Comparison of ENCODE assay signal across 32 mouse cellular contexts in genomic region chr7:29995134-29995533, GRCm38 (mm10). TPM values are rescaled to one million over a fixed set of nuclear protein-coding genes. Genes with fewer than 3 reads are reported as not detected.
DNase-seq lines count a peak whose midpoint lies in the region; ATAC-seq and TF ChIP-seq lines count a peak whose summit lies in the region.
"Had no signal": no experiment of that assay in that cellular context is flagged by ENCODE, and none has a peak within 500 bp of the region (broad histone marks: within the 10 kb centered on the region; RNA-seq: fewer than 3 reads in every experiment).

No protein-coding gene starts in this region.

- no peak overlapping the region for H3K9ac ChIP-seq in midbrain, embryonic 11.5 days (ENCODE audit: low read length)
- H3K9ac ChIP-seq in midbrain, embryonic 16.5 days (ENCODE audit: low read depth, low read length), result no peak overlapping the region
- H3K9ac ChIP-seq in stomach, postnatal 0 days (ENCODE audit: low read length), result no peak overlapping the region
- H3K9ac ChIP-seq: embryonic facial prominence, embryonic 13.5 days; forebrain, embryonic 13.5 days; hindbrain, embryonic 14.5 days had no signal

- H3K27ac ChIP-seq in midbrain, embryonic 11.5 days (ENCODE audit: low read depth, low read length), result no peak overlapping the region
- no peak overlapping the region for H3K27ac ChIP-seq in midbrain, embryonic 16.5 days (ENCODE audit: low read length)
- no peak overlapping the region for H3K27ac ChIP-seq in stomach, postnatal 0 days (replicated peaks)
- H3K27ac ChIP-seq: embryonic facial prominence, embryonic 10.5 days; embryonic facial prominence, embryonic 13.5 days; forebrain, embryonic 10.5 days; forebrain, embryonic 13.5 days; heart, adult 2 months; heart, embryonic 10.5 days; hindbrain, embryonic 10.5 days; hindbrain, embryonic 14.5 days; hindbrain, postnatal 0 days had no signal

- no peak overlapping the region for H3K4me2 ChIP-seq in midbrain, embryonic 11.5 days
- no peak overlapping the region for H3K4me2 ChIP-seq in midbrain, embryonic 16.5 days (ENCODE audit: low read length)
- no peak overlapping the region for H3K4me2 ChIP-seq in stomach, postnatal 0 days (replicated peaks; ENCODE audit: low read depth)
- H3K4me2 ChIP-seq: embryonic facial prominence, embryonic 13.5 days; forebrain, embryonic 13.5 days; hindbrain, embryonic 14.5 days had no signal

- WGBS in midbrain, embryonic 11.5 days, result 93% methylated on average over 8 of the region's 8 CpGs
- WGBS in midbrain, embryonic 16.5 days, result 98% methylated on average over 8 of the region's 8 CpGs
- WGBS in stomach, postnatal 0 days, result 61% methylated on average over 8 of the region's 8 CpGs

- peaks cover 38% of the 10 kb centered on the region for H3K36me3 ChIP-seq in midbrain, embryonic 11.5 days (ENCODE audit: control insufficient read depth, insufficient read depth, low read length)
- peaks cover 30% of the 10 kb centered on the region for H3K36me3 ChIP-seq in midbrain, embryonic 16.5 days (ENCODE audit: control insufficient read depth, insufficient read depth, low read length)
- peaks cover 18% of the 10 kb centered on the region; the same call in 1 of the 2 replicates for H3K36me3 ChIP-seq in stomach, postnatal 0 days (ENCODE audit: control insufficient read depth, insufficient read depth, low read length)

- peak; percentile 28 for DNase-seq in midbrain, embryonic 11.5 days (ENCODE audit: low spot score, missing footprints)
- DNase-seq in NIH3T3 (ENCODE audit: low read depth), result peak; percentile 48
- no peak for DNase-seq in stomach, postnatal 0 days (ENCODE audit: low spot score)
- DNase-seq in cerebellum, postnatal 10 days, result no peak
- DNase-seq in embryo, embryonic 10 days (ENCODE audit: low spot score), result no peak
- DNase-seq: adrenal gland, adult 8-10 months; adrenal gland, postnatal 36 days; B cell, adult 2 months; cerebellum, adult 18-20 months; cerebellum, adult 9-10 months; cerebellum, postnatal 25 days; embryo, embryonic 11 days; gastrocnemius, postnatal 10 days; gastrocnemius, postnatal 36 days; heart, adult 2 months; heart, postnatal 10 days; heart, postnatal 36 days had no signal

- H3K27me3 ChIP-seq in midbrain, embryonic 11.5 days (ENCODE audit: control insufficient read depth, insufficient read depth, low read length), result no peaks in the 10 kb centered on the region
- no peaks in the 10 kb centered on the region for H3K27me3 ChIP-seq in midbrain, embryonic 16.5 days (ENCODE audit: control insufficient read depth, insufficient read depth, low read depth, low read length)
- no peaks in the 10 kb centered on the region for H3K27me3 ChIP-seq in stomach, postnatal 0 days (ENCODE audit: control insufficient read depth, insufficient read depth, low read length)
- H3K27me3 ChIP-seq: CH12.LX; embryonic facial prominence, embryonic 13.5 days; forebrain, embryonic 13.5 days had no signal

- no peaks in the 10 kb centered on the region for H3K9me3 ChIP-seq in midbrain, embryonic 11.5 days (ENCODE audit: control insufficient read depth, low read length)
- H3K9me3 ChIP-seq in midbrain, embryonic 16.5 days (replicated peaks; ENCODE audit: control insufficient read depth, low read length, poor library complexity, severe bottlenecking), result no peaks in the 10 kb centered on the region
- no peaks in the 10 kb centered on the region for H3K9me3 ChIP-seq in stomach, postnatal 0 days (ENCODE audit: control insufficient read depth, low read length)
- H3K9me3 ChIP-seq: forebrain, embryonic 13.5 days; heart, embryonic 10.5 days had no signal

- no peak overlapping the region for H3K4me3 ChIP-seq in midbrain, embryonic 11.5 days (ENCODE audit: low read depth, low read length)
- H3K4me3 ChIP-seq in midbrain, embryonic 16.5 days (ENCODE audit: low read depth, low read length), result no peak overlapping the region
- H3K4me3 ChIP-seq in stomach, postnatal 0 days (ENCODE audit: low read depth, low read length), result no peak overlapping the region
- H3K4me3 ChIP-seq: embryonic facial prominence, embryonic 10.5 days; embryonic facial prominence, embryonic 13.5 days; forebrain, embryonic 10.5 days; forebrain, embryonic 13.5 days; heart, adult 2 months; heart, embryonic 10.5 days; hindbrain, embryonic 10.5 days had no signal

- no peak for TF ChIP-seq EP300 in stomach, postnatal 0 days (optimal IDR thresholded peaks at IDR 0.05)

- no peak for TF ChIP-seq CTCF in stomach, postnatal 0 days (IDR thresholded peaks at IDR 0.05; ENCODE audit: low read depth)

- no peak for ATAC-seq in midbrain, embryonic 11.5 days (ENCODE audit: low FRiP score)
- ATAC-seq in midbrain, embryonic 16.5 days, result no peak
- ATAC-seq in stomach, postnatal 0 days (ENCODE audit: low FRiP score, low TSS enrichment), result peak; percentile 60
- ATAC-seq: activated CD4-positive, CD25-positive, alpha-beta regulatory T cell, adult 4 months; forebrain, embryonic 13.5 days; forebrain, embryonic 16.5 days; hindbrain, postnatal 0 days; inflammation-experienced regulatory T-cells, adult 6 months; intestine, embryonic 16.5 days had no signal

- no peaks in the 10 kb centered on the region for H3K4me1 ChIP-seq in midbrain, embryonic 11.5 days (ENCODE audit: control insufficient read depth, insufficient read depth, low read length)
- H3K4me1 ChIP-seq in midbrain, embryonic 16.5 days (ENCODE audit: control insufficient read depth, insufficient read depth, low read length), result no peaks in the 10 kb centered on the region
- H3K4me1 ChIP-seq in stomach, postnatal 0 days (replicated peaks; ENCODE audit: control insufficient read depth, insufficient read depth), result no peaks in the 10 kb centered on the region
- H3K4me1 ChIP-seq: embryonic facial prominence, embryonic 10.5 days; embryonic facial prominence, embryonic 13.5 days; forebrain, embryonic 10.5 days; forebrain, embryonic 13.5 days; hindbrain, embryonic 10.5 days had no signal

RNA-seq across cellular contexts. Expression of gene Zfp568, which starts 11.4 kb away (rescaled TPM):
- polyA plus RNA-seq in midbrain, embryonic 11.5 days (2014; fragmentation: Nextera tagmentation; extraction: Ambion mirVana), result 11.7 and 13.0 TPM in 2 replicates
- 3.4 and 4.3 TPM in 2 replicates for polyA plus RNA-seq in midbrain, embryonic 16.5 days (2015; fragmentation: Nextera tagmentation; extraction: Ambion mirVana)
- polyA plus RNA-seq in stomach, postnatal 0 days (2015; fragmentation: Nextera tagmentation; extraction: Ambion mirVana), result 3.7 and 5.3 TPM in 2 replicates

RNA-seq across cellular contexts. Expression of gene Zfp74, which starts 41.2 kb away (rescaled TPM):
- polyA plus RNA-seq in midbrain, embryonic 11.5 days (2014; fragmentation: Nextera tagmentation; extraction: Ambion mirVana), result 10.6 and 12.6 TPM in 2 replicates
- polyA plus RNA-seq in midbrain, embryonic 16.5 days (2015; fragmentation: Nextera tagmentation; extraction: Ambion mirVana), result 24.4 and 26.7 TPM in 2 replicates
- polyA plus RNA-seq in stomach, postnatal 0 days (2015; fragmentation: Nextera tagmentation; extraction: Ambion mirVana), result 2.8 and 3.1 TPM in 2 replicates

RNA-seq across cellular contexts. Expression of gene Zfp14, which starts 56.0 kb away (rescaled TPM):
- polyA plus RNA-seq in midbrain, embryonic 11.5 days (2014; fragmentation: Nextera tagmentation; extraction: Ambion mirVana), result 6.1 and 6.2 TPM in 2 replicates
- polyA plus RNA-seq in midbrain, embryonic 16.5 days (2015; fragmentation: Nextera tagmentation; extraction: Ambion mirVana), result 13.4 and 13.7 TPM in 2 replicates
- 1.6 and 1.8 TPM in 2 replicates for polyA plus RNA-seq in stomach, postnatal 0 days (2015; fragmentation: Nextera tagmentation; extraction: Ambion mirVana)
- polyA plus RNA-seq: G1E had no signal

Comparison
In these comparisons a context has a peak if more than half of its experiments do, and no peak if none do; other contexts are left out.
1. DNase-seq: peak in midbrain, embryonic 11.5 days (single experiment) and NIH3T3 (single experiment); none in stomach, postnatal 0 days (single experiment), cerebellum, postnatal 10 days (0 of 2) and embryo, embryonic 10 days (single experiment).